Mouse (Mus musculus) frontal cortex, postnatal 10 days (tissue): ENCODE data around the gene Chchd4.
"Not testable (repeated sequence)": the region's sequence is repeated elsewhere in the genome, so short reads cannot be mapped to it uniquely, and the experiment has no call there.

Experiments
- DNase-seq, 2 experiments: peaks; one replicate each; pipeline ENCODE4 v3.0.0; 2022; ENCODE audit warnings: low spot score in 2 of 2, mixed read lengths in 1 of 2

Chchd4 gene

DNA sequence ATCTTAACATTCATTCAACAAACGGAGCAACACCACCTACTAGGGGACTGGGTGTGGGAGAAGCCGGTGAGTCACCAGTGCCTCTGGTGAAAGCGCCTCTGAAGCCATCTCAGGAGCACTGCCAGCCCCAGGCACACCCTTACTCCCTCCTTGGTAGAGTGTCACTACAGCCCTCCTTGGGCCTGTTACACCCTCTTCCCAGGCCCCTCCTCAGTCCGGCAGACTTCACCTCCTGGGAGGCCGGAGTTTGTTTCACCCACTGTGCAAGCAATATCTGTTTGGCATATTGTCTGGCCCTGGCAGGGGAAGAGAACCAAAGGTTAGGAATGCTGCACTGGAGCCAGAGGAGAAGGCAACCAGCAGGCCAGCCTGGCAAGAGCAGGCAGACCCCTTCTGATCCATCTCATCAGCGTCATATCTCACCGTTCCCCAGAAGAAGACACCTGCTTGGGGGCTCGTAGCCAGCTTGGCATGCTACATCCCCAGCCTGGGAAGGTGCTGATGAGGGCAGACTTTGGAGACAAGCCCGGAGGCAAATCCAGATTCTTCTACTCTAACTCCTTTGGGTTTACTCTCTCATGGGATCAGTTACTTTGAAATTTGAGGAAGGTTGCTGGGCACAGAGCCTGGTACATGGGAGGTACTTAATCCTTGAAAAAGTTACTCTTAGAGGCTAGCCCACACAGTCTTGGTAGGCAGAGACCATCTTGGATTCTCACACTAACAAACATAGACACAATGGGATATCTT lies 1.3 kb upstream of the Chchd4 start:
- DNase-seq = no peak

DNA sequence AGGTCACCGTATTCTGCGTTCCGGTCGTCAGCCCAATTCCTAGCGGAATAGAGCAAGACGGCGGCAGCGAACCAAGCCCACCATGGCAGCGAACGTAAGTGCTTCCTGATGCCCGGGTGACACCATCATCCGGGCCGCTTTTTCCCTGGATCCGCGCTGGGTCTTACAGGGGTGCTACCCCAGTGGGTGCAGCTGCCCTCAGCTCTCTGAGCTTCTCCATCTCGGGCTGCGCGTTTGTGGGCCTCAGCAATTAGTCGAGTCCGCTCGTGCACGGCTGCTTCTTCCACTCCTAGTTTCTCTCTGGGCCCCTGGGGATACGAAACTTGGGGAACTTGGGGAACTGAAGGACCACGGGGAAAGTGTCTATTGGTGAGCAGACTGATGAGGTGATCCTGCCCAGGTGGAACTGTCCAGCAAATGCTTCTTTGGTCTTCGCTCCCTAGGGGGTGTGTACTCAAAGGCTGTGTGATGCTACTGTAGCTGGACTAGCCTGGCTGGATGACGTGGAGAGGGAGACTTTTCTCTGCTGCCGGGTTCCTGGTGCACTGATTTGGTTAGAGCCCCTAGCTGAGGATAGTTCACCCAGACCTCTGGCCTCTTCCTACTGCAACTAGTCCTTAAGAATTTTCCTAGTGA lies 577 bp upstream of the Chchd4 start:
- no peak for DNase-seq

DNA sequence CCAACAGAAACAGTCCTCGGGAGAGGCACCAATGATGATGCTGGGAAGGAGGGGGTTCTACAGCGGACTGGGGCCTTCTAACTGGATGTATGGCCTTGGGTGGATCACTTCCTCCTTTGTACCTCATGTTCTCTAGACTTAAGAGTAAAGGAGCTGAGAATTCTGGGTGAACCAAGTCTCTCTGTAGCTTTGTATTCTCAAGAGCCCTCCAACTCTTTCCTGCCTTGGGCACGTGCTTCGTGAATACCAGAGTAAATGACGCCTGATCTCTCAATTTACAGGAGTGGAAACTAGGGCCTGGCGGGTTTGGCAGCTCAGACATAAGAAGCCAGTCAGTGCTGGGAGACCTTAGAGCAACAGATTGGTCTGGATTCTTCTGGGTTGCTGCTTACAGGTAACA lies 1.0 kb downstream of the Chchd4 start:
- no peak for DNase-seq

DNA sequence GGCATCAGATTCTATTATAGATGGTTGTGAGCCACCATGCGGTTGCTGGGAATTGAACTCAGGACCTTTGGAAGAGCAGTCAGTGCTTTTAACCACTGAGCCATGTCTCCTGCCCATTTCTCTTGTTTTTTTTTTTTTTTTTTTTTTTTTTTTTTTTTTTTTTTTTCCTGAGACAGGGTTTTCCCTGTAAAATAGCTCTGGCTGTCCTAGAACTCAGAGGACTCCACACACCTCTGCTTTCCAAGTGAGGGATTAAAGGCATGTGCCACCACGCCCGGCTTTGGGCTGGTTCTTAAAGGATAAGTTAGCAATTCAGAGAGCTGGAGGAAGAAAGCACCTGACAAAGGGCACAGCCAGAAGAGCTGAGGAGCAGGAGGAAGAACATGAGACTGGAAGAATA lies 1.9 kb downstream of the Chchd4 start:
- DNase-seq = not testable (repeated sequence)

DNA sequence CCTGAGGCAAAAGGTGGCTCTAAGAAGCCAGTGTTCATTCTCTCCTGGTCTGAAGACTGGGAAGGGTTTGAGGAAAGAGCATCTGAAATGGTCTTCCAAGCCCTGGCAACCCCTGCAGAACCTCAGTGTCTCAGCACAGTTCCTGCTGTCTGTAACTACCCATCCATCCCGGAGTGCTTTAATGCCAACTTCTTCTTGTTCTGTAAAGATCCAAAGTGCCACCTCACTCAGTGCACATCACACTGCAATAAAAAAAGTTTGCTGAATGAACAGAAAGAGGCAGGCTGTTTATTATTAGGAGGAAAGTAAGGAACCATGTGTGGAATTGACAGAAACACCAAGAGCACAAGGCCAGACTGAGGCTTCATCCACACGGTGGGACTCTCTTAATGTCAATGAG lies 2.6 kb downstream of the Chchd4 start:
- DNase-seq = no peak

DNA sequence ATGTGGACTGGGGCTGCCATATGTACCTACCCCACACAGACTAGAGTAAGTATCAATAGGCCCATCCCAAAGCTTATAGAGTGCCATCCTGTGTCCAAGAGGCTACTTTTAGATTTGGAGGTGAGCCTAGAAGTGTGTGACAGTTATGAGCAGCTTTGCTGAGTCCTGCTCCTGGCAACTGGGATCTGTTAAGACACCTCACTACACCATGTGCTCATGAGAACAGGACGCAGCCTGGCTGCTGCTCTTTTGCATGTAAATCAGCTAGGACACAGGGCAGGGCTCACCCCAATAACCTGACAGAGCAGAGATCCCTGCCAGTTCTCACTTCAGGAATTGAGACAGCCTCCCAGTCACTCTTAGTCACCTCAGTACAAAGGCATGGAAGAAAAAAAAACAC lies 6.2 kb downstream of the Chchd4 start:
- no peak for DNase-seq

DNA sequence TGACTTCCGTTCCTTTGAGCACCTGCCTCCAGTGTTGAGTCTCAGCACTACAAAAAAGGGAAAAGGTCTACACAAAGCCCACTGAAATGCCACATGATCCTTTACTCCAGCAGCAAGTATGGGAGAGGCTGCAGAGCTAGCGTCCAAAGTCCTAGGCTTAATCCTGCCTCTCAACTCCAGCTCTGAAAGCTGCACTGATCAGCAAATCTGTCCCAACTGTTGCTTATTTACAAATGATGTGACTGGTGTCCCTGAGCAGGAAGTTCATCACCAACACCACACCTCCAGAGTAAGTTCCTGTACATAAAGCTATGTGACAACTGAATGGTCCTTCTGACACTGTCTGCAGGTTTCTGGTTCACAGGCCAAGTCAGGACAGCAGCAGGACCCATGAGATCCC lies 7.6 kb downstream of the Chchd4 start:
- no peak for DNase-seq

DNA sequence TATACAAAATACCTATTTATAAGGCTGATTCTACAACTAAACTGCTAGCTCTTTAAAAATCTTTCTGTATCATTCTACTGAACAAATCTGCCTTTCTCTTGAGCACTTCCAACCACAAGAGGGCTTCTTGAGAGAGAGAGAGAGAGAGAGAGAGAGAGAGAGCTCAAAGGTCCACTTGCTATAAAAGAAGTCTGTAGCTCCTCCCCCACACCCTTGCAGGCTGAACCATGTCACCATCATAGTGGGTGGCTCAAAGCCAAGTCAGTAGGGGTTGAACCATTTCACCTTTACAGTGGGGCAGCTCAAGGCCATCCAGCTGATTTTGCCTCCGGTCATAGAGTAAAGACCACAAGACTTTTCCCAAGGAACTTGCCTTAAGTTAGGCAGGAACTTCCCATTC lies 13.9 kb downstream of the Chchd4 start:
- no peak for DNase-seq

DNA sequence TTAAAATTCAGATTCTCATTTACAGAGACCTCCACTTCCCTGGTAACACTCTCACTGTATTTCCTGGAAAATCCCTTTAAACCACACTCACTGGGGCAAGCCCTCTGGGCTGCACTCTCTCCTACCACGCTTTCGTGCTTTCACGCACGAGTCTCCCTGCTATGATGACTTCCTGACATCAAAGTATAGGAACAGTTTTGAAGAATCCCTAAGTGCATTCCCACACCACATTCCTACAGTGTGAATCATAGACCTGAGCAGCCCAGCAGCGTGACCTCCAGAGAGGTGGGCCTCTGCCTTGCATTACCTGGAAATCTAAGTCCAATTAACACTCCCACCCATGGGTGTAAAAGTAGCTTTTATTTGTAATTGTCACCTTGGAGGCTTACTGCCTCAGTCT lies 18.8 kb downstream of the Chchd4 start:
- DNase-seq = no peak

DNA sequence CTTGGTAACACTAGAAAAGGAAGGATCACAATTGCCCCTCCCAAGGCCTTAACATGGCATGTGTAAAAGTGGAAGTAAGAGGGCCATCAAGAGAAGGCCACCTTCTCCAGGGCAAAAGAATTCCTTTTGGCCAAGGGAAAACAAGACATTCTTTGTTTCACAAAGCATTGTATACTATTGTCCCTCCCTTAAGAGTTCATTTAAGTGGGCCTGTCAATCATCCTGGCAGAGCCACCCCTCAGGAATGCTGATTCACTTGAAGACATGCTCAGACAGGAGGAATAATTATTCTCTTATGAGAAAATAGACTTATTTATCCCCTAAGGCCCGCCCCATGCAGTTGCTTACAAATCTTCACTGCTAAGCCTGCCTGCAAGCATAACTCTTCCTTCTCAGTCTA lies 21.3 kb downstream of the Chchd4 start:
- no peak for DNase-seq

DNA sequence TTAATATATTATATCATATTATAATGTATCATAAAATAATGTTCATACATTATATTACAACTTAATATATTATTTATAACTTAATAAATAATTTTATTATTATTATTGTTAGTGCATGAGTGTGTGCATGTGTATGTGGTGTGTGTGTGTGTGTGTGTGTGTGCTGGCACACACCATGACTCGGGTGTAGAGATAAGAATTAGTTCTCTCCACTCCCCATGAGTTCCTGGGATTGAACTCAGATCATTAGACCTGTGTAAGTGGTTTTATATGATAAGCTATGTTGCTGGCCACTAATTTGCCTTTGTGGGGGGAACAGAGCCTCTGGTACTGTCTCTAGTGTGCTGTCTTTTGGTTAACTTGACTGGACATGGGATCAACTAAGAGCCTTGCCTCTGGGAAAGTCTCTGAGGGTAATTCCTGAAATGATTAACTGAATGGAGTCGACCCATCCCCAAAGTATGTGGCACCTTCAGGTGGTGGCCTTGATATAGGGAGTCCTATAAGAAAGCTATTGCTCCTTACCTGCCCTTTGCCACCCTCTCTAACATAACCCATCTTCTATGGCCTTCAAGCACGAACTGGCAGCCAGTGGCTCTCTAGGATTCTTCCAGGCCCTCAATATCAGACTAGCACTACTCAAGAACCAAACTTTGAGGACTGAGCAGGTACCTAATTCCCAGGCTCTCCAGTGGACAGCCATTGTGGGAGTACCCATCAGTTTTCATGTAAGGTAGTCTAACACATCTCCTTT lies 23.7 kb downstream of the Chchd4 start:
- no peak for DNase-seq

DNA sequence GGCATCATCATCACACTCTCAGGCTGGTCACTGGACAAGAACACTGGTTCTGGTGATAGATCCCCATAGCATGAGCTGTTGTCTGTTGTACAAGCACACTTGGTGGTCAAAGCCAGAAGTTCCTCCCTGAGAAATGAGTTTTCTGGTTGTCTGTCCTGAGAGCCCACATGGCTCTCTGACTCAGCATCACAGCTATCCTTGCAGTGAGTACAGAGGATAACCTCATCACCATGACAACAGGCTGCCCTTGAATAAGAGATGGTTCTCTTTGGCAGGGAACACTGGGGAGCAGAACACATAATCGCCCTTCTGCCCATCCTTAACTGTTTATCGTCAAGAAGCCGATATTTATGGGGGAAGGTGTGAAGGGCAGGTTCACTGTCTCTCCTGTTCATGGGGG lies 28.0 kb downstream of the Chchd4 start:
- no peak for DNase-seq

DNA sequence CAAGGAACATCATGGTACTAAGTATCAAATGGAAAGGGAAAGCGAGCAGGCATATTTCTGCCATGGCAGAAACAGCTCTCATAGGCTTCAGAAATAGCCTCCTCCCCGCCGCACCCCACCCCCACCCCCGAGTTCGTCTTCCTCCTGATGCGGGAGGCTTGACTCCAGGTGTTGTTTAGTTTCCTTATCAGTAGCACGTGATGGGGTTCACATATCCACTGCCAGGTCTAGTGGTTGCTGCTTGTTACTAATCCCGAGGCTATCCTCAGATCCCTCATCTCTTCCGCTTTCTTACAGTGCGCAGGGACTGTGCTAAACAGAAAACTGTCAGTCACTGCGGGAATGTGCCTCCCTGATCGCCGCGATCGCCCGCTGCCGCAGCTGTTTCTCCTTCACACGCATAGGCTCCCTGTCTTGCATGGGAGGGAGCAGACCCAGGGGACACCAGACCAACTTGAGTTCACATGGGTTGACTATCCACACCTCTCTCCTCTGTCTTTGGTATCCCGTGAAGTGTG lies 32.1 kb downstream of the Chchd4 start:
- no peak for DNase-seq

DNA sequence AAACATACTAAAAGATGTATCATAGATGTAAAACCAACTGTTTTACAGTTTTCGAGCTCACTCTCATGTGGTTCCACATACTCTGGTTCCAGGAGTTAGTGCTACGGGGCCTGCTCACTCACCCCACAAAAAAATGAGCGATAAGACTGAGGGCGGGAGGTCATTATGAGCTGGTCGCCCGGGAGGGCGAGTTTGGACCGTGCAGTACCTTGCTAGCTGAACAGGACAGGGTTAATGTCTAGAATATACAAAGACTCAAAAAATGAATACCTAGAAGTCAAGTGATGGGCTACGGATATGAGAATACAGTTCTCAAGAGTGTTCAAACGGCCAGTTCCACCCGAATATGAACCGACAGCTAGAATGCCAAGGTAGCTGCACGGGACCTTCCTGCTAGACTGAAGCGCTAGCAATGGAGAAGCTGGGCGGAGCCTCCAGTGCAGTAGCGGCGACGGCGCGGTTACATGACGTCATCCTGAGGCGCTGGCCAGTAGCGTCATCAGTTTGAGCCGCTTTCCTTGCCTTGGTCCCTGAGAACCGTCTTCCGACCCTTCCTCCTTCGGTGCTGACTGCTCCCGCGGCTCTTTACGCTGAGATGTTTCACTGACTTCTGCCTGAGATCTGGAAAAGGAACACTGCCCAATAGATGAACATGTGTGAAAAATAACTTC lies 32.7 kb downstream of the Chchd4 start:
- peak; percentile 93 to 98 for DNase-seq

DNA sequence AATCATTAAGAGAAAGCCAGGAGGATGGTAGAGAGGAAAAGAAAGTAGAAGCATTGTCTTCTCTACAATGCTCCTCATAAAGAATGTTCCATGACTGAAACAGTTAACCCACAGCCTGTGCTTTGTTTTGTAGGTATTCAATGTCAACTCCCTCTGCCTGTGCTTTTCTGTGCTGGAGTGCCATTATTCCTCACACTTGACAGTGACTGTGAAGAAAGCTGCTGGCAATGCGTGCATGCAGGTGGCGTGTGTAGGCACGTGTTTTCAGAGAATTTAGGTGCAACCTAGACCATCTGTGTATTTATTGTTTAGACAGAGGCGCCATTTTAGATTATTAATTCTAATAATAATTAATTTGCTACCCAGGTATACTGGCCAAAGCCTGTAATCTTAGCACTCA lies 49.2 kb downstream of the Chchd4 start:
- DNase-seq = no peak

DNA sequence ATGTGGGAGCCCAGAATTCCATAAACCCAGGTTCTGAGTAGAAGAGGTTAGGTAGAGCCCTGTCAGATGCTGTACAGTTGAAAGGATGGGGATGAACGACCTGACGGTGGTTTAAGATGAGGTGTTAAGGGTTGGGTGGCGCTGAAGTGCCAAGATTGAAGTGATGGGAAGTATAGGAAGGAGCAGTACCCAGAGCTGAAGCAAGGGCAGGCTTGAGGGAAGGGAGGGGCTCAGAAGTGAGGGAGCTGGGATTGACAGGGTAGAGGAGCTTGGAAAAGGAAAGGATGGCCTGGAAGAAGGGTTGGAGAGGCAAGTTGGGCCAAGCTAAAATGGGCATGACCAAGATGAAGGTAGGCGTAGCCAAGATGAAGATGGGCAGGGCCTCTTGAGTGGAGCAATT lies 51.7 kb downstream of the Chchd4 start:
- DNase-seq = no peak

DNA sequence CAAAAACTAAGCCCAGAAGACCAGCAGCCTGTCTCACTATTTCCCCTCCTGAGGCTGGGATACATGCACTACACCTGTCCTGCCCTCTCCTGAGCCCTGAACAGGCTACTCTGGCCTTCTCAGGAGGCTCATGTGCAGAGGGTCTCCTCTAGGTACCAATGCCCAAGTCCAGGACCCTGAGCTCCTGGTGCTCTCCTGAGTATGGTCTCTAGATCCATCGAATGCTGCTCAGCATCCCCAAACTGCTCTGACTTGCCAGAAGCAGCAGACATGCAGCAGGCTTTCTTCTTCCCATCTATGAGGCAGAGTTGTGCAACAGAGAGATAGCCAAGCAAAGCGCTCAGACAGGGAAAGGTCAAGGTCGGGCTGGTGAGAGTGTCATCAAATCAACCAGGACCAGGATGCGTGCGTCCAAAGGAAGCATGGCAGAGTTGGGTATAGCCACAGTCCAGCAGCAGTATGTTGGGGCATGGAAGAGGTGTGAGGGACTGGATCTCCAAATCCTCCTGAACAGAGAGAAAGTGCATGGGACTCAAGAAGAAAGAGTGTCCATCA lies 56.0 kb downstream of the Chchd4 start:
- DNase-seq = no peak

DNA sequence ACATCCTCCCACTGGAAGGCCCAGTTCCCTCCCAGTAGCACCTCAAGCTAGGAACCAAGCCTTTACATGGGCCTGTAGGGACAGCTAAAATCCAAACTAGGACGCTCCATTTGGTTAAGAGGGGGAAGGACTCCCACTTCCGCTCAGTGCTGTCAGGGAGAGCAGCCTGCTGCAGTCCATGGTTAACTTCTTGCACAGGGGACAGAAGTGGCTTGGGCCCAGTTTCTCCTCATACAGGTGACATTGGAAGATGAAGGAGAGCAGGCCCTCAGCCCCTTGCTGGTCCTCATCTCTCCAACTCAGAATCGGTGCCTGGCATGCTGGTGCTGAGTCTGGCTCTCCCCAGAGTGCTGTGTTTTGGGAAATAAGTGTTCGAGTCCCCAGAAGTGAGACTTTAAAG lies 57.2 kb downstream of the Chchd4 start:
- DNase-seq = no peak

DNA sequence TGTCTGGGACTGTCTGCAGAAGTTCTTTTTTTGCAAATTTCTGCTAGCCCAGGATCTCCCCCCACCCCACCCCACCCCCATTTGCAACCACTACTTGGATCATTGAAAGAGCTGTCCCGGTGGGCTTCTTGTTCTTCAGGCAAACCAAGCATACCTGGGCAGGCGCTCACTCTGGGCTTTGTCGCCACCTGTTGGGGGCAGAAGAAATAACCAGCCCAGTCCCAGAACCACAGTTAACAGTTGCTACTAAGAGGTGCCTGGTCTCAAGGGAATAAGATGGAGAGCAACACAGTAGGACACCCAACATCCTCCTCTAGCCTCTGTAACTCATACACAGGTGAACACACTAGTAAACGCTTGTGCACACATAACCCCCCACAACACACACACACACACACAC lies 58.5 kb downstream of the Chchd4 start:
- DNase-seq = peak in 1 of 2 experiments; percentile 58
